Mouse (Mus musculus) heart, adult 2 months (tissue): Measurements from ENCODE around the gene Tm9sf2. TPM values are rescaled to one million over a fixed set of nuclear protein-coding genes. Genes with fewer than 3 reads are reported as not detected.

Source experiments
- DNase-seq, 2 experiments: peaks; one replicate each; pipeline ENCODE4 v3.0.0; 2021
- H3K27ac ChIP-seq: fragments of 200-600 bp; 2 replicates; pipeline ENCODE4 v1.8.1; 2022
- H3K27me3 ChIP-seq: fragments of 200-500 bp; 2 replicates; pipeline ENCODE4 v1.6.1; 2012; ENCODE audit warnings: mild to moderate bottlenecking, low read length, inconsistent platforms, mixed read lengths; ENCODE audit not compliant: control insufficient read depth, insufficient read depth
- H3K36me3 ChIP-seq: fragments of 200-500 bp; 2 replicates; pipeline ENCODE4 v1.6.1; 2012; ENCODE audit warnings: low read length, inconsistent platforms; ENCODE audit not compliant: control insufficient read depth, insufficient read depth
- H3K4me1 ChIP-seq: fragments of 200-500 bp; 2 replicates; pipeline ENCODE4 v1.6.1; 2011; ENCODE audit warnings: low read length; ENCODE audit not compliant: control insufficient read depth, insufficient read depth
- H3K4me3 ChIP-seq: fragments of 200-600 bp; 2 replicates; pipeline ENCODE4 v1.8.1; 2022
- H3K79me2 ChIP-seq: fragments of 200-500 bp; replicated peaks from 2 replicates; pipeline ENCODE4 v1.6.1; 2012; ENCODE audit warnings: mild to moderate bottlenecking, inconsistent platforms, low read length, moderate library complexity, mixed read lengths; ENCODE audit not compliant: control insufficient read depth, insufficient read depth
- H3K9ac ChIP-seq: fragments of 200-500 bp; 2 replicates; pipeline ENCODE4 v1.6.1; 2012; ENCODE audit warnings: low read depth, mild to moderate bottlenecking, control low read depth, inconsistent platforms, low read length, mixed read lengths
- CTCF ChIP-seq: fragments of 200-600 bp; IDR thresholded peaks from 2 replicates; pipeline ENCODE4 v1.8.1; 2022; ENCODE audit warnings: antibody characterized with exemption, mild to moderate bottlenecking, moderate library complexity
- EP300 ChIP-seq: fragments of 200-500 bp; IDR thresholded peaks from 2 replicates; pipeline ENCODE4 v1.6.1; 2011; ENCODE audit warnings: low read depth, low read length, control low read depth; ENCODE audit not compliant: insufficient read depth
- POLR2A ChIP-seq: fragments of 200-500 bp; IDR thresholded peaks from 2 replicates; pipeline ENCODE4 v1.6.1; 2011; ENCODE audit warnings: mild to moderate bottlenecking, low read depth, low read length, control low read depth; ENCODE audit not compliant: insufficient read depth
- WGBS: fragments of 180-500 bp; shearing (Covaris S2); methylation state at CpG from one replicate; pipeline ENCODE4 v1.1.7; 2018; 5-methylcytosine and 5-hydroxymethylcytosine counted together
- intact Hi-C: fragments of 180-260 bp; cut with DNase I; formaldehyde crosslinking; loops from one replicate; pipeline ENCODE4 v1.15.1; 2025
- polyA plus RNA-seq: library from polyadenylated mRNA; depleted of rRNA; stranded (reverse); fragments of >200 nt; gene quantifications from 2 replicates; pipeline ENCODE4 v1.2.3, GENCODE M21; 2012
- total RNA-seq, 2 experiments: library from RNA; stranded (reverse); gene quantifications; 2 replicates each; pipeline ENCODE4 v1.2.3; 2021

Tm9sf2 gene
- total and polyA plus RNA-seq, 3 experiments = 71.0 to 143 (median 121) TPM

DNA sequence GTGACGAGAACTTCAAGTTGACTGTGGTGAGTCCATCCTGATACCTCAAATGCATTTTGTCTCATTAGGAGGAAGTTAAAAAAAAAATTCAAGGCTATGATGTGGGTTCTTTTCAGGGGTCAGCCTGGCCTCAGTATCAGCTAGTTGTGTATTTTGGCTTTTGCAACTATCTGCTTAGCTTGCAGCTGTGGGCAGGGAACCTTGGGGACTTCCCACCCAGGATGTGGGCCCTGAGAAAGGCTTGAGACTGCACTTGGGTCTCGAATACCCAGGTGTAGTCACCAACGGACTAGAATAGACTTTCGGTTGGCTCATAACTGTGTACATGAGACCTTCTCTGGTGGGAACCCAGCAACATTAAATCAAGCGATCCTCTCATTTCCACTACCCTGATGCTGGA is 33.4 kb upstream of the Tm9sf2 start:
- H3K36me3 ChIP-seq = no peaks in the 10 kb centered on the region
- no peaks in the 10 kb centered on the region for H3K79me2 ChIP-seq
- TF ChIP-seq EP300 (no peak), POLR2A (no peak), CTCF (no peak)
- intact Hi-C loops = no loop called here
- 83% methylated on average over 5 of the region's 5 CpGs for WGBS
- no peak for DNase-seq
- no peak overlapping the region for H3K27ac ChIP-seq
- H3K4me1 ChIP-seq = peaks cover 5% of the 10 kb centered on the region
- H3K4me3 ChIP-seq = no peak overlapping the region
- no peak overlapping the region for H3K9ac ChIP-seq
- H3K27me3 ChIP-seq = no peaks in the 10 kb centered on the region

GRCm38 (mm10) chr14:122074360-122074759 is 32.5 kb upstream of the Tm9sf2 start:
- no peaks in the 10 kb centered on the region for H3K79me2 ChIP-seq
- DNase-seq = no peak
- intact Hi-C loops = no loop called here
- H3K4me1 ChIP-seq = peaks cover 4% of the 10 kb centered on the region
- H3K9ac ChIP-seq = no peak overlapping the region
- no peaks in the 10 kb centered on the region for H3K36me3 ChIP-seq
- 54% methylated on average over 10 of the region's 10 CpGs for WGBS
- no peak overlapping the region for H3K4me3 ChIP-seq
- H3K27ac ChIP-seq = no peak overlapping the region
- no peaks in the 10 kb centered on the region for H3K27me3 ChIP-seq
- TF ChIP-seq POLR2A (no peak), CTCF (no peak), EP300 (no peak)

- Histone ChIP-seq H3K4me1 (peaks cover 1% of the 10 kb centered on the region; the same call in 1 of the 2 replicates), H3K27me3 (no peaks in the 10 kb centered on the region), H3K27ac (peak overlapping the region; percentile 74), H3K36me3 (no peaks in the 10 kb centered on the region), H3K4me3 (no peak overlapping the region), H3K79me2 (no peaks in the 10 kb centered on the region), H3K9ac (no peak overlapping the region)
- no peak for TF ChIP-seq POLR2A
- no peak for TF ChIP-seq EP300
- no peak for TF ChIP-seq CTCF
- intact Hi-C loops = no loop called here
- 61% methylated on average over 21 of the region's 21 CpGs for WGBS
- peak; percentile 43 to 63 for DNase-seq
These were observed 31.2 kb upstream of the Tm9sf2 start for GRCm38 (mm10) chr14:122075485-122076200.

GRCm38 (mm10) chr14:122077017-122077416 is 29.8 kb upstream of the Tm9sf2 start:
- intact Hi-C loops = no loop called here
- TF ChIP-seq CTCF (no peak), EP300 (no peak), POLR2A (no peak)
- Histone ChIP-seq H3K27ac (no peak overlapping the region), H3K4me3 (no peak overlapping the region), H3K9ac (no peak overlapping the region), H3K36me3 (no peaks in the 10 kb centered on the region), H3K4me1 (peaks cover 1% of the 10 kb centered on the region; the same call in 1 of the 2 replicates), H3K79me2 (no peaks in the 10 kb centered on the region), H3K27me3 (no peaks in the 10 kb centered on the region)
- no peak for DNase-seq
- WGBS = 85% methylated on average over 3 of the region's 3 CpGs

GRCm38 (mm10) chr14:122079428-122079827 is 27.4 kb upstream of the Tm9sf2 start:
- Histone ChIP-seq H3K4me1 (peaks cover 1% of the 10 kb centered on the region; the same call in 1 of the 2 replicates), H3K79me2 (no peaks in the 10 kb centered on the region), H3K27me3 (no peaks in the 10 kb centered on the region), H3K4me3 (no peak overlapping the region), H3K27ac (no peak overlapping the region), H3K36me3 (no peaks in the 10 kb centered on the region), H3K9ac (no peak overlapping the region)
- 43% methylated on average over 6 of the region's 6 CpGs for WGBS
- TF ChIP-seq POLR2A (no peak), CTCF (peak; percentile 70)
- intact Hi-C loops = no loop called here
- peak; percentile 43 to 60 for DNase-seq

DNA sequence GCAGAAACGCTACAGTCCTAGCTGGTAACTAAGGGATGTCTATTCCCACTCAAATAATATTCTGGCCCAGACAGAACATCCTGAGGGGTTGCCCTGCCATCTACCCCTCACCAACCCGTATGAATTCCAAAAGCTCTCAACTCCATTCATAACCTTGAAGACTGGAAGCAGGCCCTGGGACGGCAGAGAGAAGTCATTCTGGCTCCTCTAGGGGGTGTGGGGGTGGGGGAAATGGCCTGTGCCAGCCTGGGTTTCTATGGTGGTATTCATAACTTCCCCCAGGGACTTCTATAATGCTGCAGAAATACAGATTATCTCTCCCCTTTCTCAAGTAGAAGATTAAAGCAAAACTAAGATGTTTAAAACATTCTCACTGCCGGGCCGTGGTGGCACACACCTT is 26.9 kb upstream of the Tm9sf2 start:
- 73% methylated on average over 5 of the region's 5 CpGs for WGBS
- Histone ChIP-seq H3K79me2 (no peaks in the 10 kb centered on the region), H3K9ac (no peak overlapping the region), H3K36me3 (no peaks in the 10 kb centered on the region), H3K4me1 (no peaks in the 10 kb centered on the region), H3K27me3 (no peaks in the 10 kb centered on the region), H3K4me3 (no peak overlapping the region), H3K27ac (no peak overlapping the region)
- TF ChIP-seq POLR2A (no peak), CTCF (no peak), EP300 (no peak)
- intact Hi-C loops = no loop called here
- DNase-seq = no peak
